Mouse (Mus musculus): ENCODE data around the gene Zfp639.

Zfp639 gene

GRCm38 (mm10) chr3:32505841-32506240 lies 4.2 kb upstream of the Zfp639 start:
- DNase-seq (ENCODE audit: low spot score) = no peak

- DNase-seq (ENCODE audit: low spot score) = no peak
Observed at GRCm38 (mm10) chr3:32506366-32507225, 3.5 kb upstream of the Zfp639 start.

- DNase-seq (ENCODE audit: low spot score) = peak; percentile 85
Observed at GRCm38 (mm10) chr3:32508666-32509324, 1.3 kb upstream of the Zfp639 start.

GRCm38 (mm10) chr3:32510375-32511190 lies 524 bp downstream of the Zfp639 start:
- DNase-seq (ENCODE audit: low spot score) = peak; percentile 94

GRCm38 (mm10) chr3:32511191-32511550 lies 1.1 kb downstream of the Zfp639 start:
- peak; percentile 29 for DNase-seq (ENCODE audit: low spot score)

- no peak for DNase-seq (ENCODE audit: low spot score)
Observed at GRCm38 (mm10) chr3:32512686-32513284, 2.7 kb downstream of the Zfp639 start.

- no peak for DNase-seq (ENCODE audit: low spot score)
Observed at GRCm38 (mm10) chr3:32513528-32513927, 3.5 kb downstream of the Zfp639 start.

- DNase-seq (ENCODE audit: low spot score) = no peak
Observed at GRCm38 (mm10) chr3:32527181-32527580, 17.1 kb downstream of the Zfp639 start.

- DNase-seq (ENCODE audit: low spot score) = peak; percentile 92
Observed at GRCm38 (mm10) chr3:32529303-32529898, 19.3 kb downstream of the Zfp639 start, which contains the start of gene Mfn1. Mfn1 (plus strand) TSS chr3:32529465.

- DNase-seq (ENCODE audit: low spot score) = no peak
Observed at GRCm38 (mm10) chr3:32530041-32530440, 20.0 kb downstream of the Zfp639 start.

GRCm38 (mm10) chr3:32535692-32536091 lies 25.6 kb downstream of the Zfp639 start:
- DNase-seq (ENCODE audit: low spot score) = no peak

GRCm38 (mm10) chr3:32537556-32537955 lies 27.5 kb downstream of the Zfp639 start:
- no peak for DNase-seq (ENCODE audit: low spot score)

- DNase-seq (ENCODE audit: low spot score) = no peak
Observed at GRCm38 (mm10) chr3:32538091-32538490, 28.0 kb downstream of the Zfp639 start.

- no peak for DNase-seq (ENCODE audit: low spot score)
Observed at GRCm38 (mm10) chr3:32553061-32553460, 43.0 kb downstream of the Zfp639 start.

GRCm38 (mm10) chr3:32563401-32563800 lies 53.3 kb downstream of the Zfp639 start:
- DNase-seq (ENCODE audit: low spot score) = no peak
